Mouse (Mus musculus) spleen, adult 2 months (tissue): Measurements from ENCODE around the gene Smim4.

Source experiments
- CTCF ChIP-seq: fragments of 200-500 bp; IDR thresholded peaks from 2 replicates; pipeline ENCODE4 v1.5.1; 2011; ENCODE audit warnings: mild to moderate bottlenecking, inconsistent platforms; ENCODE audit not compliant: insufficient read depth, insufficient read length, insufficient replicate concordance; ENCODE audit errors: extremely low read depth
- POLR2A ChIP-seq: fragments of 200-500 bp; IDR thresholded peaks from 2 replicates; pipeline ENCODE4 v1.6.1; 2011; ENCODE audit warnings: low read depth, low read length, inconsistent platforms

- TF ChIP-seq CTCF (no peak), POLR2A (no peak)
These were observed 825 bp upstream of the Smim4 start for GRCm38 (mm10) chr14:31129326-31130235.
